Mouse (Mus musculus): Measurements from ENCODE around the gene Madd.
A peak's percentile ranks its signal among the peaks of the same experiment; 100 is the strongest.

Gene Madd

GRCm38 (mm10) chr2:91154091-91154490 lies 29.5 kb downstream of the Madd start:
- H3K36me3 ChIP-seq (ENCODE audit: control insufficient read depth, insufficient read depth, low read length, poor library complexity, severe bottlenecking) = peaks cover 28% of the 10 kb centered on the region
- no peaks in the 10 kb centered on the region for H3K27me3 ChIP-seq (ENCODE audit: control insufficient read depth, insufficient read depth, low read length, poor library complexity, severe bottlenecking)
- DNase-seq (ENCODE audit: low read depth, low spot score) = no peak

- no peak for DNase-seq (ENCODE audit: low read depth, low spot score)
- H3K36me3 ChIP-seq (ENCODE audit: control insufficient read depth, insufficient read depth, low read length, poor library complexity, severe bottlenecking) = peaks cover 26% of the 10 kb centered on the region
- no peaks in the 10 kb centered on the region for H3K27me3 ChIP-seq (ENCODE audit: control insufficient read depth, insufficient read depth, low read length, poor library complexity, severe bottlenecking)
Observed at GRCm38 (mm10) chr2:91152885-91153377, 30.7 kb downstream of the Madd start.

- no peaks in the 10 kb centered on the region for H3K27me3 ChIP-seq (ENCODE audit: control insufficient read depth, insufficient read depth, low read length, poor library complexity, severe bottlenecking)
- DNase-seq (ENCODE audit: low read depth, low spot score) = no peak
- peaks cover 23% of the 10 kb centered on the region for H3K36me3 ChIP-seq (ENCODE audit: control insufficient read depth, insufficient read depth, low read length, poor library complexity, severe bottlenecking)
Observed at GRCm38 (mm10) chr2:91151331-91151730, 32.3 kb downstream of the Madd start.

- peaks cover 18% of the 10 kb centered on the region for H3K36me3 ChIP-seq (ENCODE audit: control insufficient read depth, insufficient read depth, low read length, poor library complexity, severe bottlenecking)
- H3K27me3 ChIP-seq (ENCODE audit: control insufficient read depth, insufficient read depth, low read length, poor library complexity, severe bottlenecking) = no peaks in the 10 kb centered on the region
- DNase-seq (ENCODE audit: low read depth, low spot score) = no peak
Observed at GRCm38 (mm10) chr2:91148101-91148500, 35.5 kb downstream of the Madd start.

- Histone ChIP-seq H3K27me3 (ENCODE audit: control insufficient read depth, insufficient read depth, low read length, poor library complexity, severe bottlenecking) (no peaks in the 10 kb centered on the region), H3K36me3 (ENCODE audit: control insufficient read depth, insufficient read depth, low read length, poor library complexity, severe bottlenecking) (peaks cover 19% of the 10 kb centered on the region)
- DNase-seq (ENCODE audit: low read depth, low spot score) = no peak
Observed at GRCm38 (mm10) chr2:91143401-91143800, 40.2 kb downstream of the Madd start.

- no peaks in the 10 kb centered on the region for H3K27me3 ChIP-seq (ENCODE audit: control insufficient read depth, insufficient read depth, low read length, poor library complexity, severe bottlenecking)
- DNase-seq (ENCODE audit: low read depth, low spot score) = no peak
- H3K36me3 ChIP-seq (ENCODE audit: control insufficient read depth, insufficient read depth, low read length, poor library complexity, severe bottlenecking) = peaks cover 19% of the 10 kb centered on the region
Observed at GRCm38 (mm10) chr2:91142920-91143319, 40.7 kb downstream of the Madd start.

GRCm38 (mm10) chr2:91139764-91140163 lies 43.9 kb downstream of the Madd start:
- no peak for DNase-seq (ENCODE audit: low read depth, low spot score)
- no peaks in the 10 kb centered on the region for H3K27me3 ChIP-seq (ENCODE audit: control insufficient read depth, insufficient read depth, low read length, poor library complexity, severe bottlenecking)
- peaks cover 15% of the 10 kb centered on the region for H3K36me3 ChIP-seq (ENCODE audit: control insufficient read depth, insufficient read depth, low read length, poor library complexity, severe bottlenecking)

- H3K27me3 ChIP-seq (ENCODE audit: control insufficient read depth, insufficient read depth, low read length, poor library complexity, severe bottlenecking) = no peaks in the 10 kb centered on the region
- peaks cover 12% of the 10 kb centered on the region for H3K36me3 ChIP-seq (ENCODE audit: control insufficient read depth, insufficient read depth, low read length, poor library complexity, severe bottlenecking)
- no peak for DNase-seq (ENCODE audit: low read depth, low spot score)
Observed at GRCm38 (mm10) chr2:91139311-91139710, 44.3 kb downstream of the Madd start.

DNA sequence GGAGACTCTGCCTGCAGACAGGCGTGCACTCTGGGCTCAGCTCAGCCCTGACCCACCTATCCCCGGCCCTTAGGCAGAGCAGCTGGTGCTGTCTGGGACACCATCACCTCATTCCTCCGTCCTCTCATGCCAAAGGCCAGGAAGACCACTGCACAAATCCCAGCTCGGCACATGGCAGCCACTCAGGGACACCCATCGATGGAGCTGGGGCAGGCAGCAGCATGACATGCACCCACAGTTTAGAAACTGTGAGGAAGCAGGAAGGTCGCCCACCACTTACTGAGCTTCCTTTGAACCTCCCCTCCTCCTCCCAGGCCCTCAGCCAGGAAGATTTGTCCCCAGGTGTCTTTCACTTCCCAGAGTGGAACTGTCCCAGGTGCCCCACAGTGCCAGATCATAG lies 46.2 kb downstream of the Madd start:
- H3K36me3 ChIP-seq (ENCODE audit: control insufficient read depth, insufficient read depth, low read length, poor library complexity, severe bottlenecking) = peaks cover 11% of the 10 kb centered on the region
- DNase-seq (ENCODE audit: low read depth, low spot score) = no peak
- no peaks in the 10 kb centered on the region for H3K27me3 ChIP-seq (ENCODE audit: control insufficient read depth, insufficient read depth, low read length, poor library complexity, severe bottlenecking)

DNA sequence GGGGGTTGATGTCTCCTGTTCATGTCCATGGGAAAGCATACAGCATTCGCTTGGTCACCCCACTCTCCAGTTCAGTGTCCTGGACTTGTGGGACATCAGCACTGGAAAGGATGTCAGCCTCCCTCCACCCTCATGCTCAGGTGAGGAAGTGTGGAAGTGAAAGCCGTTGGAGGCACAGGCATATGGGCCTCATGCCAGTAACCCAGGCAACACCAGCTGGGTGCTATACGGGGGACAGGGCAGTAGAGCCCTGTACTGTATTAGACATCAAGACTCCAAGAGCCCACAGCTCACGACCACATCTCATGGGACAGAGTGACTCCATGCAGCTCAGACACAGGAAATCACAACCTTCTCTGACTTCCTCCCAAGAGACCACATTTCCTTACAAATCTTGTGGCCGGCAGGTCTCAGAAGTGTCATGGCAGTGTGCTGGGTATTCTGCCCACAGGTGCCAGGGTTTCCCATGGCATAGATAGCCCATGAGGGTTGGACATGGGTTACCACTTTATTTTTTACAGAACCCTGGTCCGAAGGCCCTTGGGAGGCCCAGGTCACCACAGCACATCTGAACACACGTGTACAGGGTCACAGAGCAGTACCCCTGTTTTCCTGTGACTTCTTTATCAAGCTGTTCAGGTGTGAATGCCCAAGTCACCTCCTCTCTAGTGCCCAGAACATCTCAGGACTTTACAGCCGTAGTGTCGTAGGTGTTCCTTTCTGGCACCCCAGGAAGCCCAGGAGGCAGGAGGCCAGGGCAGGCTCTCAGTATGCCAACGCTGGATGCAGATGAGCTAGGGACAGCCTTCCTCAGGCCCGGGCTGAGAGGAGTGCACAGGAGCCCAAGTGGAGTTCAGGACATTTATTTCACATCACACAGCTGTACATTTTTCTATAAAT lies 46.9 kb downstream of the Madd start:
- Histone ChIP-seq H3K36me3 (ENCODE audit: control insufficient read depth, insufficient read depth, low read length, poor library complexity, severe bottlenecking) (peaks cover 8% of the 10 kb centered on the region), H3K27me3 (ENCODE audit: control insufficient read depth, insufficient read depth, low read length, poor library complexity, severe bottlenecking) (no peaks in the 10 kb centered on the region)
- DNase-seq (ENCODE audit: low read depth, low spot score) = peak; percentile 35

- no peak for DNase-seq (ENCODE audit: low read depth, low spot score)
- Histone ChIP-seq H3K36me3 (ENCODE audit: control insufficient read depth, insufficient read depth, low read length, poor library complexity, severe bottlenecking) (no peaks in the 10 kb centered on the region), H3K27me3 (ENCODE audit: control insufficient read depth, insufficient read depth, low read length, poor library complexity, severe bottlenecking) (no peaks in the 10 kb centered on the region)
Observed at GRCm38 (mm10) chr2:91132035-91132434, 51.6 kb downstream of the Madd start.

GRCm38 (mm10) chr2:91131251-91131650 lies 52.4 kb downstream of the Madd start:
- no peak for DNase-seq (ENCODE audit: low read depth, low spot score)
- Histone ChIP-seq H3K27me3 (ENCODE audit: control insufficient read depth, insufficient read depth, low read length, poor library complexity, severe bottlenecking) (no peaks in the 10 kb centered on the region), H3K36me3 (ENCODE audit: control insufficient read depth, insufficient read depth, low read length, poor library complexity, severe bottlenecking) (no peaks in the 10 kb centered on the region)

GRCm38 (mm10) chr2:91130126-91130525 lies 53.5 kb downstream of the Madd start:
- Histone ChIP-seq H3K27me3 (ENCODE audit: control insufficient read depth, insufficient read depth, low read length, poor library complexity, severe bottlenecking) (no peaks in the 10 kb centered on the region), H3K36me3 (ENCODE audit: control insufficient read depth, insufficient read depth, low read length, poor library complexity, severe bottlenecking) (no peaks in the 10 kb centered on the region)
- DNase-seq (ENCODE audit: low read depth, low spot score) = no peak

DNA sequence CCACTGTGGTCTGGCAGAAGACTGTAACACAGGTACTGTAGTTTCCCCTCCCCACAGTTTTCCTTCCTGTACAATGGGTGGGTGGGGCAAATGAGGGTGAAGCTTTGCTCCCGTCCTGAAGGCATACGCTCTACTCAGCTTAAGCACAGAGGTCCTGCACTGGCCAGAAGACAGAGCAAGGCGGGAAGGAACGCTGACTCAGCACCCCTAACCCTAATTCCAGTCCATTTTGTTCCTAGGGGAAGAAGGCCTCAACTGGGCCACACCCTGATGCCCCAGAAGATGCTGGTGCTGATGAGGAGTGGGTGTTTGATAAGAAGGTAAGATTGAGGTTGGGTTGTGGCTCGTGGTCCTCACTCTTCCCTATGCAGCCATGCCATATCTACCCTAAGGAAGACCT lies 54.9 kb downstream of the Madd start:
- Histone ChIP-seq H3K27me3 (ENCODE audit: control insufficient read depth, insufficient read depth, low read length, poor library complexity, severe bottlenecking) (no peaks in the 10 kb centered on the region), H3K36me3 (ENCODE audit: control insufficient read depth, insufficient read depth, low read length, poor library complexity, severe bottlenecking) (no peaks in the 10 kb centered on the region)
- no peak for DNase-seq (ENCODE audit: low read depth, low spot score)

- no peak for DNase-seq (ENCODE audit: low read depth, low spot score)
- Histone ChIP-seq H3K36me3 (ENCODE audit: control insufficient read depth, insufficient read depth, low read length, poor library complexity, severe bottlenecking) (no peaks in the 10 kb centered on the region), H3K27me3 (ENCODE audit: control insufficient read depth, insufficient read depth, low read length, poor library complexity, severe bottlenecking) (no peaks in the 10 kb centered on the region)
Observed at GRCm38 (mm10) chr2:91125101-91125500, 58.5 kb downstream of the Madd start.

Measured in splenic B cell, adult 2 months (primary cell).